Mouse (Mus musculus) forebrain, postnatal 0 days (tissue): ENCODE results near the gene C9orf72. TPM values are rescaled to one million over a fixed set of nuclear protein-coding genes. Genes with fewer than 3 reads are reported as not detected.
"Not testable (repeated sequence)": the region's sequence is repeated elsewhere in the genome, so short reads cannot be mapped to it uniquely, and the experiment has no call there.

Experiments
- ATAC-seq: fragments of 200-750 bp; cut with Nextera tagmentation; 2 replicates; pipeline ENCODE4 v1.8.0; 2017; ENCODE audit warnings: mild to moderate bottlenecking, moderate library complexity
- DNase-seq: peaks from one replicate; pipeline ENCODE4 v3.0.0-alpha.2; 2015
- H3K27ac ChIP-seq: fragments of 300-500 bp; sonication (generic); 2 replicates; pipeline ENCODE4 v1.5.1; 2014; ENCODE audit warnings: low read depth, mild to moderate bottlenecking, antibody characterized with exemption, low read length, moderate library complexity, mixed read lengths
- H3K27me3 ChIP-seq: fragments of 300-500 bp; sonication (generic); 2 replicates; pipeline ENCODE4 v1.6.1; 2014; ENCODE audit warnings: mild to moderate bottlenecking, low read length, mixed read lengths; ENCODE audit not compliant: insufficient read depth
- H3K36me3 ChIP-seq: fragments of 300-500 bp; sonication (generic); 2 replicates; pipeline ENCODE4 v1.6.1; 2014; ENCODE audit warnings: mild to moderate bottlenecking, moderate library complexity; ENCODE audit not compliant: insufficient read depth
- H3K4me1 ChIP-seq: fragments of 300-500 bp; sonication (generic); 2 replicates; pipeline ENCODE4 v1.6.1; 2014; ENCODE audit warnings: antibody characterized with exemption; ENCODE audit not compliant: insufficient read depth
- H3K4me2 ChIP-seq: fragments of 300-500 bp; sonication (generic); 2 replicates; pipeline ENCODE4 v1.6.1; 2014; ENCODE audit warnings: low read depth, mild to moderate bottlenecking, moderate library complexity
- H3K4me3 ChIP-seq: fragments of 300-500 bp; sonication (generic); 2 replicates; pipeline ENCODE4 v1.5.1; 2014; ENCODE audit warnings: low read depth, low read length, mixed read lengths
- H3K9ac ChIP-seq: fragments of 300-500 bp; sonication (generic); 2 replicates; pipeline ENCODE4 v1.6.1; 2014; ENCODE audit warnings: mild to moderate bottlenecking
- H3K9me3 ChIP-seq: fragments of 300-500 bp; sonication (generic); 2 replicates; pipeline ENCODE4 v1.6.1; 2016; ENCODE audit warnings: low read length
- CTCF ChIP-seq: sonication (generic); IDR thresholded peaks from 2 replicates; pipeline ENCODE4 v1.5.1; 2016; ENCODE audit warnings: antibody characterized with exemption, control low read depth, low read depth
- WGBS: fragments of 180-500 bp; shearing (Covaris S2); extraction: QIAGEN DNeasy Blood & Tissue Kit; methylation state at CpG from one replicate; pipeline ENCODE4 v1.1.7; 2014; 5-methylcytosine and 5-hydroxymethylcytosine counted together
- polyA plus RNA-seq: library from polyadenylated mRNA; unstranded; fragments of >200 nt; fragmentation: Nextera tagmentation; extraction: Ambion mirVana; gene quantifications from 2 replicates; pipeline ENCODE4 v1.2.1, GENCODE M21; 2015
- total RNA-seq: library from RNA; depleted of rRNA; stranded (reverse); fragments of >200 nt; gene quantifications from 2 replicates; pipeline ENCODE4 v1.2.3, GENCODE M21; 2014; rRNA removed

Gene C9orf72
- total RNA-seq (56.5 and 61.5 TPM in 2 replicates), polyA plus RNA-seq (44.6 and 47.7 TPM in 2 replicates)

- Histone ChIP-seq H3K4me2 (peak within 1 kb of the TSS; percentile 70), H3K4me3 (peak within 1 kb of the TSS; percentile 86), H3K27ac (peak within 1 kb of the TSS; percentile 87), H3K36me3 (no peaks in the 10 kb centered on the region), H3K9ac (peak within 1 kb of the TSS; percentile 76), H3K4me1 (no peaks in the 10 kb centered on the region), H3K9me3 (no peaks in the 10 kb centered on the region), H3K27me3 (no peaks in the 10 kb centered on the region)
- DNase-seq (peak; percentile 99), ATAC-seq (peak; percentile 96)
- WGBS = 3% methylated on average over 49 of the region's 51 CpGs
- TF ChIP-seq CTCF = 0 out of 2 replicates have a peak, but pooled peaks have one; percentile 18
Observed at GRCm38 (mm10) chr4:35225734-35226495, at the start of gene C9orf72. Gene C9orf72 (minus strand): TSS chr4:35226175.

DNA sequence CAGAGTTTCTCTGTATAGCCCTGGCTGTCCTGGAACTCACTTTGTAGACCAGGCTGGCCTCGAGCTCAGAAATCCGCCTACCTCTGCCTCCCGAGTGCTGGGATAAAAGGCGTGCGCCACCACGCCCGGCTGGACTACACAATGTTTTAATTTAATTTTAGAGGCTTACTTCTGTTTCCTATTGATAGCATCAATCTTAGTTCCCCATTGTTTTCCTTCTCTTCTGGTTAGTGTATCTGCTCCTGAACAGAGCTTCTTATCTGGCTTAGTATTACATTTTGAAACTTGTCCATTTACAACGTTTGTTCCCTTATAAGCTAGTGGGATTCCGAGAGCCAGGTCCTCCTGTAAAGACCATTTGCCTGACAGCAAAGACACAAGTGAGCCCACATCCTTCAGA lies 33.0 kb upstream of the C9orf72 start:
- Histone ChIP-seq H3K9me3 (no peaks in the 10 kb centered on the region), H3K4me2 (no peak overlapping the region), H3K9ac (no peak overlapping the region), H3K4me1 (no peaks in the 10 kb centered on the region), H3K36me3 (no peaks in the 10 kb centered on the region), H3K27ac (no peak overlapping the region), H3K27me3 (no peaks in the 10 kb centered on the region), H3K4me3 (no peak overlapping the region)
- DNase-seq (no peak), ATAC-seq (no peak)
- WGBS = 81% methylated on average over 9 of the region's 9 CpGs
- no peak for TF ChIP-seq CTCF

DNA sequence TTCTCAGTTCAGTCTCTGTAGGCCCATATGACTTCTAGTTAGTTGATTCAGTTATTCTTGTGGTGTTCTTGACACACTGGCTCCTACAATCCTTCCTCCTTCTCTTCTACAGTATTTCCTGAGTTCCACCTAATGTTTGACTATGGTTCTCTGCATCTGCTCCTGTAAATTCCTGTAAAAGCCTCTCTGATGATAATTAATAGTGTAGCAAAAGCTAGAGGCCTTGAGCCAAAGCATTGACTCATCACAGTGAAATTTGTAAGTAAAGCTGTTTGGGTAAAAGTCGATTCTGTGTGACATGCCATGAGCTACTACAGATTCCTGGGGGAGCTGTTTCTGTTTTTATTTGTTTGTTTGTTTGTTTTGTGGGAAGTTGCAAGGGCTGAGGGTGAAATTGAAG lies 18.0 kb upstream of the C9orf72 start:
- Histone ChIP-seq H3K4me3 (no peak overlapping the region), H3K36me3 (no peaks in the 10 kb centered on the region), H3K9ac (no peak overlapping the region), H3K27ac (no peak overlapping the region), H3K4me2 (no peak overlapping the region), H3K27me3 (no peaks in the 10 kb centered on the region), H3K4me1 (no peaks in the 10 kb centered on the region), H3K9me3 (no peaks in the 10 kb centered on the region)
- TF ChIP-seq CTCF = no peak
- ATAC-seq (no peak), DNase-seq (no peak)
- WGBS = 79% methylated on average over 1 of the region's 1 CpGs

DNA sequence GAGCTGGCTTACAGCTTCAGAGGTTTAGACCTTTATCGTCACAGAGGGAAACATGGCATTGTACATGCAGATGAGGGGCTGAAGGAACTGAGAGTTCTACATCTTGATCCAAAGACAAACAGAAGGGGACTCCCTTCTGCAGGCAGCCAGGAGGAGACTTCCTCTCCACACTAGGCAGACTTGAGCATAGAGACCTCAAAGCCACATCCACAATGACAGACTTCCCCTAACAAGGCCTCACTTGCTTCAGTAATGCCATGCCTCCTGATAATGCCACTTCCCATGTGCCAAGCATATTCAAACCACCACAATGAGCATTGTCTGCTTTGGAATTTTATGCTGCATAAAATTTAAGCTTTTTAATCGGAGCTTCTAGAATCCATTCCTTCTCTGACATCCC lies 15.8 kb upstream of the C9orf72 start:
- H3K4me2 ChIP-seq = no peak overlapping the region

DNA sequence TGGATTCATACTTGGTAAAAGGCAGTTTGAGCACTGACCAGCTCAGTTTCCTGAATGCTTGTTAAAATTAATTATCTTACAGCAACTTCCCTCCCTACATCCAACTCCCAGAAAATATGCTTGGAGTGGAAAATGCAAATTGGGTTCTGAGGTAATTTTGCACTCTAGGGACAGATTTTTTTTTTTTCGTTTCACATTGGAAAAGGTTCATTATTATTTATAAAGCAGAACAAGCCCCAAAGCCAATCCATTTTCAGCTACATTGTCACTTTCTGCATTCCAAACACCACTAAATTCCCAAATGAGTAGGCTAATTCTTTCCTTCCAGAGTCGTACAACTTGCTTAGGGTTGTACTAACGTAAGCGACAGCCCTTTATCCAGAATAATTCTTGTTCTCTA lies 12.7 kb upstream of the C9orf72 start:
- TF ChIP-seq CTCF = no peak
- H3K4me2 ChIP-seq = no peak overlapping the region
- no peaks in the 10 kb centered on the region for H3K27me3 ChIP-seq
- no peak overlapping the region for H3K4me3 ChIP-seq
- H3K9me3 ChIP-seq = no peaks in the 10 kb centered on the region
- no peak overlapping the region for H3K27ac ChIP-seq
- no peak overlapping the region for H3K9ac ChIP-seq
- no peak for ATAC-seq
- no peak for DNase-seq
- H3K4me1 ChIP-seq = no peaks in the 10 kb centered on the region
- 67% methylated on average over 4 of the region's 4 CpGs for WGBS
- H3K36me3 ChIP-seq = no peaks in the 10 kb centered on the region

More for the DNA sequence above, 15.8 kb upstream of the C9orf72 start:
- H3K27me3 ChIP-seq = no peaks in the 10 kb centered on the region
- 81% methylated on average over 2 of the region's 2 CpGs for WGBS
- H3K27ac ChIP-seq = no peak overlapping the region
- no peaks in the 10 kb centered on the region for H3K36me3 ChIP-seq
- H3K4me3 ChIP-seq = no peak overlapping the region
- no peak for TF ChIP-seq CTCF
- no peak for DNase-seq
- H3K4me1 ChIP-seq = no peaks in the 10 kb centered on the region
- ATAC-seq = no peak
- H3K9ac ChIP-seq = no peak overlapping the region
- H3K9me3 ChIP-seq = no peaks in the 10 kb centered on the region

DNA sequence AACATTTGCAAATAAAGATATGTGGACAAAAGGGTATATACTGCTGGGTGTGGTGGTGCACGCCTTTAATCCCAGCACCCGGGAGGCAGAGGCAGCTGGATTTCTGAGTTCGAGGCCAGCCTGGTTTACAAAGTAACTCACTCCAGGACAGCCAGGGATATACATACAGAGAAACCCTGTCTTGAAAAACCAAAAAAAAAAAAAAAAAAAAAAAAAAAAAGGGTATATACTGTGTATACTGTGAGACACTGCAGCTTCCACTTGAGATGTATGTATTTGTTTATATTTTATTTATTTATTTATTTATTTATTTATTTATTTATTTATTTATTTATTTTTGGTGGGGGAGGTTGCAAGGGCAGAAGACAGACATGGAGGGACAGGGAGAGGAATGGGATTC lies 12.3 kb upstream of the C9orf72 start:
- not testable (repeated sequence) for H3K9ac ChIP-seq, DNase-seq, H3K4me3 ChIP-seq, H3K9me3 ChIP-seq, ATAC-seq, H3K4me1 ChIP-seq, H3K36me3 ChIP-seq, H3K27ac ChIP-seq, H3K27me3 ChIP-seq, H3K4me2 ChIP-seq
- 85% methylated on average over 3 of the region's 3 CpGs for WGBS

GRCm38 (mm10) chr4:35236313-35236712 lies 10.3 kb upstream of the C9orf72 start:
- Histone ChIP-seq H3K36me3 (no peaks in the 10 kb centered on the region), H3K9ac (no peak overlapping the region), H3K27ac (no peak overlapping the region), H3K27me3 (no peaks in the 10 kb centered on the region), H3K4me3 (no peak overlapping the region), H3K4me1 (no peaks in the 10 kb centered on the region), H3K9me3 (no peaks in the 10 kb centered on the region), H3K4me2 (no peak overlapping the region)
- no peak for TF ChIP-seq CTCF
- ATAC-seq (no peak), DNase-seq (no peak)
- 98% methylated on average over 2 of the region's 2 CpGs for WGBS
